Mouse (Mus musculus) G1E (cell line): ENCODE data around the gene Mydgf. TPM values are rescaled to one million over a fixed set of nuclear protein-coding genes. Genes with fewer than 3 reads are reported as not detected.

Experiments
- ATAC-seq: 2 replicates; pipeline ENCODE4 v1.8.0; 2016; ENCODE audit warnings: mild to moderate bottlenecking; ENCODE audit not compliant: insufficient number of reproducible peaks, poor library complexity, low FRiP score, severe bottlenecking; ENCODE audit errors: extremely low read depth
- DNase-seq: peaks from one replicate; pipeline ENCODE4 v3.0.0; 2012; ENCODE audit warnings: low spot score
- H3K27me3 ChIP-seq: 2 replicates; pipeline ENCODE4 v1.6.1; 2012; ENCODE audit warnings: mild to moderate bottlenecking, low read length, inconsistent platforms; ENCODE audit not compliant: insufficient read depth
- H3K36me3 ChIP-seq: replicated peaks from 2 replicates; pipeline ENCODE3; 2012; ENCODE audit warnings: mild to moderate bottlenecking, inconsistent platforms
- H3K4me1 ChIP-seq: 2 replicates; pipeline ENCODE4 v1.6.1; 2012; ENCODE audit warnings: low read depth, low read length, inconsistent platforms, mixed read lengths; ENCODE audit not compliant: insufficient read depth
- H3K4me3 ChIP-seq: 2 replicates; pipeline ENCODE4 v1.5.1; 2012; ENCODE audit warnings: low read depth, mild to moderate bottlenecking, inconsistent platforms, low read length, moderate library complexity, mixed read lengths
- H3K9me3 ChIP-seq: replicated peaks from 2 replicates; pipeline ENCODE4 v1.6.1; 2012; ENCODE audit warnings: inconsistent platforms
- CTCF ChIP-seq: IDR thresholded peaks from 2 replicates; pipeline ENCODE4 v1.5.1; 2012; ENCODE audit warnings: low read depth, low read length, inconsistent platforms, mixed read lengths
- GATA1 ChIP-seq: IDR thresholded peaks from 2 replicates; pipeline ENCODE4 v1.6.1; 2012; ENCODE audit warnings: borderline replicate concordance, low read length, inconsistent platforms, mixed read lengths
- GATA2 ChIP-seq: IDR thresholded peaks from 2 replicates; pipeline ENCODE4 v1.6.1; 2012; ENCODE audit warnings: low read depth, low read length, inconsistent platforms, borderline replicate concordance
- POLR2AphosphoS5 ChIP-seq: IDR thresholded peaks from 2 replicates; pipeline ENCODE4 v1.6.1; 2012; ENCODE audit warnings: low read depth, low read length, inconsistent platforms; ENCODE audit not compliant: insufficient replicate concordance
- TAL1 ChIP-seq: conservative IDR thresholded peaks from 2 replicates; pipeline ENCODE4 v1.6.1; 2012; ENCODE audit warnings: low read depth, low read length, inconsistent platforms, mixed read lengths
- polyA plus RNA-seq: library from polyadenylated mRNA; stranded (reverse); fragments of >175 nt; gene quantifications from 2 replicates; pipeline ENCODE4 v1.2.3, GENCODE M21; 2012
- total RNA-seq, 2 experiments: library from RNA; stranded (forward) in 1 of 2; stranded (reverse) in 1 of 2; fragments of 200-1000 nt in 1 of 2; fragments of >200 nt in 1 of 2; fragmentation: Nextera tagmentation in 1 of 2; gene quantifications; 2 replicates each; pipeline ENCODE4 v1.2.3; 2014 to 2017

Mydgf gene
- total and polyA plus RNA-seq, 3 experiments: 19.9 to 36.6 (median 32.3) TPM

GRCm38 (mm10) chr17:56185281-56186141 is 1.8 kb upstream of the Mydgf start:
- Histone ChIP-seq H3K9me3 (no peaks in the 10 kb centered on the region), H3K4me1 (peaks cover 35% of the 10 kb centered on the region), H3K4me3 (no peak overlapping the region), H3K27me3 (no peaks in the 10 kb centered on the region), H3K36me3 (peaks cover 82% of the 10 kb centered on the region)
- no peak for ATAC-seq
- TF ChIP-seq GATA1 (no peak), POLR2AphosphoS5 (no peak), CTCF (no peak), GATA2 (no peak), TAL1 (no peak)
- no peak for DNase-seq

DNA sequence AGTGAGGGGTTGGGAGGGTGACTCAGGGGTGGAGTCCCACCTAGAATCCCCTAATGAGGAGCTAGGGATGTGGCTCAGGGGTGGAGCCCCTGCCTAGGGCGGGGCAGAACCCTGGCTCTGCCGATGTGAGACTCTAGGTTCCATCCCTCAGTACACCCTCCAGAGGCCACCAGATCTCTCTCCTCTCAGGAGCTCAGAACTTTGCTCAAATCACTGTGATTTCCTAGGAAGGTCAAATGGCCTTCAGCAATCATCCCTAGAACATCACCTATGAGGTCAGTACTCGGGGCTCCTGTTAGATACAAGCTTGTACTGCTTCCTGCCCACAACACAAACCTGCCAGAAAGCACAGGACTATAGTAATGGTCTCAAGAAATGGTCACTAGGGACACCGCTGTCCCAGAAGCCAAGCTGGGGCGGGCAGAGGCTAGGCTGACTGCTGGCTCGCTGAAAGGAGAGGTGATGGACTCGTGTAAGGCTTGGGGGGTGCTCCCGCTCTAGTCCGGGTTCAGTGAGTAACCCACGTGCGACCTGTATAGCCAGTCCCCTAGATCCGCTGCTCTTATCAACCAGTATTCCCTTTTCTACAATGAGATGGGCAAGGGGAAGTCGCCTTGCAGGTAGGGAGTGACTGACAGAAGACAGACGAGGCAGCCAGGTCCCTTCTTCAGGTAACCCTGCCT is 604 bp downstream of the Mydgf start:
- peaks cover 80% of the 10 kb centered on the region for H3K36me3 ChIP-seq
- H3K27me3 ChIP-seq: no peaks in the 10 kb centered on the region
- TF ChIP-seq POLR2AphosphoS5 (no peak), TAL1 (no peak), CTCF (no peak), GATA2 (no peak), GATA1 (no peak)
- H3K9me3 ChIP-seq: no peaks in the 10 kb centered on the region
- DNase-seq (peak; percentile 50), ATAC-seq (no peak)
- H3K4me3 ChIP-seq: peak overlapping the region; percentile 97
- peaks cover 38% of the 10 kb centered on the region for H3K4me1 ChIP-seq

DNA sequence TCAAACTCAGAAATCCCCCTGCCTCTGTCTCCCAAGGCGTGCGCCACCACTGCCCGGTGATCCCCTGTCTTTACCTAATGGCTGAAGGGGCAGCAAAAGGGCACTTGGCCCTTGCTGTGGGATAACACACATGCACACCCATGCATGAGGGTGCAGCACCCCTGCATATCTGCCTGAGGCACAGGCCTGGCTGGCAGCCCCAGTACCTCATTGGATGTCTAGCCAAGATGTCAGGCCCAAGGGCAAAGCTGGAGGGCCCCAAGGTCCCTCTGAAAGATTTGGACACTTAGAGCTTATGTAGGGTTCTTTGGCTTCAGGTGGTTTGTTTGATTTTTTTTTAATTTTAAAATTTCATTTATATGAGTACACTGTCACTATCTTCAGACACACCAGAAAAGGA is 8.3 kb downstream of the Mydgf start:
- DNase-seq (no peak), ATAC-seq (no peak)
- peaks cover 62% of the 10 kb centered on the region for H3K36me3 ChIP-seq
- H3K4me1 ChIP-seq: peaks cover 3% of the 10 kb centered on the region; the same call in 1 of the 2 replicates
- H3K27me3 ChIP-seq: peaks cover 15% of the 10 kb centered on the region
- H3K4me3 ChIP-seq: no peak overlapping the region
- TF ChIP-seq POLR2AphosphoS5: no peak
- no peak for TF ChIP-seq TAL1
- no peak for TF ChIP-seq GATA2
- no peak for TF ChIP-seq GATA1
- TF ChIP-seq CTCF: no peak
- H3K9me3 ChIP-seq: no peaks in the 10 kb centered on the region

DNA sequence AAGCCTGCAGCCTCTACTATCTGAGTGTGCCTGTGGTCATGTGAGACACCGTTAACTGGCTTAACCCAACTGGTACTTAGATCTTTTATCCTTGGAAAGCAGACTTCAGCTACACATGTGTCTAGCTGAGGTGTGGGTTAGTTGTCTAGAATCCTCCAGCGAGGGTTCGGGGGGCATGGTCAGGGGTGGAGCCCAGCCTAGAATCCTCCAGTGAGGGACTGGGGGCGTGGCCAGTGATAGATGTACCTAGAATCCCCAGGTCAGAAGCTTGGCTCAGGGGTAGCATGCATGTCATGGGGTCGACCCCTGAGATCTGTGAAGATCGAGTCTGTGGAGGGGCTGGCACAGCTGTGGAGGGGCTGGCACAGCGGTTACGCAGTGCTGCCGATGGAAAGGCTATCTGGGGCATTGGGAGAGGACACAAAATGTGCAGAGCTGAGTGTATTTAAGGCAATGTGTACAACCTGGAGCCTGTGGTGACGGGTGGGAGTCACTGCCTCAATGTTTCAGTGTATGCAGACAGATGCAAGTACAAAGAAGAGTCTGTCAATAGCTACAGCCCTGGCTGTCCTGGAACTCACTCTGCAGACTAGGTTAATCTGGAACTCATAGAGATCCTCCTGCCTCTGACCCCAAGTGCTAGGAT is 10.2 kb downstream of the Mydgf start:
- peaks cover 3% of the 10 kb centered on the region; the same call in 1 of the 2 replicates for H3K4me1 ChIP-seq
- peaks cover 31% of the 10 kb centered on the region for H3K27me3 ChIP-seq
- H3K4me3 ChIP-seq: no peak overlapping the region
- DNase-seq: no peak
- ATAC-seq: no peak
- no peaks in the 10 kb centered on the region for H3K9me3 ChIP-seq
- TF ChIP-seq POLR2AphosphoS5: peak; percentile 57; the same call in 1 of the 2 replicates
- no peak for TF ChIP-seq TAL1
- no peak for TF ChIP-seq GATA1
- TF ChIP-seq GATA2: no peak
- no peak for TF ChIP-seq CTCF
- H3K36me3 ChIP-seq: peaks cover 43% of the 10 kb centered on the region

DNA sequence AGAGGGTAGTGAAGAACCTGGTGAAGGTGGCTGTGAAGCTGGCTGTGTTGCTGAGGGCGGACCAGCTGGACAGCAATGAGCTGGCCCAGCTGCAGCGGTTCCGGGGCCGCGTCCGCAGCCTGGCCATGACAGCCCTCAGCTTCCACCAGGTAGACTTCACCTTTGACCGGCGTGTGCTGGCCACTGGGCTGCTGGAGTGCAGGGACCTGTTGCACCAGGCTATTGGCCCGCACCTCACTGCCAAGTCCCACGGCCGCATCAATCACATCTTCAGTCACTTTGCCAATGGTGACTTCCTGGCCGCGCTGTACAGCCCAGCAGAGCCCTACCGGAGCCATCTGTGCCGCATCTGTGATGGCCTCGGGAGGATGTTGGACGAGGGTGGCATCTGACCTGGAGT is 11.8 kb downstream of the Mydgf start:
- ATAC-seq (no peak), DNase-seq (no peak)
- peaks cover 46% of the 10 kb centered on the region for H3K27me3 ChIP-seq
- peaks cover 7% of the 10 kb centered on the region; the same call in 1 of the 2 replicates for H3K4me1 ChIP-seq
- H3K9me3 ChIP-seq: no peaks in the 10 kb centered on the region
- H3K36me3 ChIP-seq: peaks cover 28% of the 10 kb centered on the region
- no peak for TF ChIP-seq CTCF
- no peak for TF ChIP-seq TAL1
- TF ChIP-seq GATA2: no peak
- no peak overlapping the region for H3K4me3 ChIP-seq

GRCm38 (mm10) chr17:56171456-56171855 is 12.3 kb downstream of the Mydgf start:
- Histone ChIP-seq H3K4me1 (peaks cover 7% of the 10 kb centered on the region; the same call in 1 of the 2 replicates), H3K9me3 (no peaks in the 10 kb centered on the region), H3K27me3 (peaks cover 46% of the 10 kb centered on the region), H3K36me3 (peaks cover 24% of the 10 kb centered on the region), H3K4me3 (no peak overlapping the region)
- ATAC-seq (no peak), DNase-seq (no peak)
- no peak for TF ChIP-seq CTCF
- no peak for TF ChIP-seq TAL1
